In genomic region chr10:128933574-128933973, GRCm38 (mm10) we compare ENCODE assay signal across 8 mouse cellular contexts. TPM values are rescaled to one million over a fixed set of nuclear protein-coding genes. Genes with fewer than 3 reads are reported as not detected.
A peak's percentile ranks its signal among the peaks of the same experiment; 100 is the strongest.
DNase-seq lines count a peak whose midpoint lies in the region; ATAC-seq lines count a peak whose summit lies in the region.

Itga7 (plus strand) TSS chr10:128933818.

- H3K4me2 ChIP-seq in neural tube, embryonic 13.5 days, result peak within 1 kb of the TSS; percentile 65

- peak; percentile 52 for ATAC-seq in inflammation-experienced regulatory T-cells, adult 6 months
- peak; percentile 70 for ATAC-seq in neural tube, embryonic 13.5 days (ENCODE audit: low read depth)
- ATAC-seq in erythroid progenitor cell, adult 5-6 weeks (replicated peaks; ENCODE audit: low FRiP score, poor library complexity, severe bottlenecking), result no peak

- peak within 1 kb of the TSS; percentile 43 for H3K4me3 ChIP-seq in neural tube, embryonic 13.5 days

- H3K27me3 ChIP-seq in neural tube, embryonic 13.5 days, result peaks cover 80% of the 10 kb centered on the region

- peak within 1 kb of the TSS; percentile 52 for H3K27ac ChIP-seq in neural tube, embryonic 13.5 days (replicated peaks)

- peak; percentile 41 for DNase-seq in right cerebral cortex, postnatal 4 days
- no peak for DNase-seq in right cerebral cortex, postnatal 14 days
- peak; percentile 83 to 86 for DNase-seq in cerebellum, postnatal 10 days
- DNase-seq in gastrocnemius, postnatal 36 days, result peak in 1 of 2 experiments; percentile 46
- DNase-seq in liver, result peak; percentile 43

- intact Hi-C loops in gastrocnemius, postnatal 36 days (cut with DNase I), result no loop called here

- peak within 1 kb of the TSS; percentile 56 for H3K9ac ChIP-seq in neural tube, embryonic 13.5 days

- H3K9me3 ChIP-seq in neural tube, embryonic 13.5 days, result no peaks in the 10 kb centered on the region

- no peaks in the 10 kb centered on the region for H3K36me3 ChIP-seq in neural tube, embryonic 13.5 days

- peaks cover 17% of the 10 kb centered on the region for H3K4me1 ChIP-seq in neural tube, embryonic 13.5 days (replicated peaks)

- 1% methylated on average over 26 of the region's 26 CpGs for WGBS in neural tube, embryonic 13.5 days

RNA-seq across cellular contexts. Expression of gene Itga7, which starts in this region (rescaled TPM):
- 10 to 100 TPM; 47.9 to 60.1 TPM for total RNA-seq in gastrocnemius, postnatal 36 days (2021)
- polyA plus RNA-seq in inflammation-experienced regulatory T-cells, adult 6 months (2017; shearing (Covaris generic)), result 1 to 10 TPM; 3.6 to 5.1 (median 4.8) TPM
- polyA plus RNA-seq in neural tube, embryonic 13.5 days (2015; fragmentation: Nextera tagmentation; extraction: Ambion mirVana), result 12.1 and 15.5 TPM in 2 replicates
- total RNA-seq in erythroid progenitor cell, adult 5-6 weeks (2015; ENCODE audit: low replicate concordance), result not detected in 2 replicates
- total RNA-seq in erythroid progenitor cell, adult 5-6 weeks (2017; ENCODE audit: low replicate concordance), result not detected in 2 replicates

Comparison
In these comparisons a context has a peak if more than half of its experiments do, and no peak if none do; other contexts are left out.
1. RNA of gene Itga7 (total RNA-seq): 47.9 to 60.1 TPM in gastrocnemius, postnatal 36 days; not detected in erythroid progenitor cell, adult 5-6 weeks; every median in the first group is over 10 times any median in the second.